Mouse (Mus musculus) MEL (cell line): Measurements from ENCODE around the gene Fam241a. TPM values are rescaled to one million over a fixed set of nuclear protein-coding genes. Genes with fewer than 3 reads are reported as not detected.
A peak's percentile ranks its signal among the peaks of the same experiment; 100 is the strongest.

Experiments
- DNase-seq: peaks from one replicate; pipeline ENCODE4 v3.0.0; 2011; ENCODE audit warnings: low read depth, low spot score
- H3K27ac ChIP-seq: 2 replicates; pipeline ENCODE4 v1.5.1; 2012; ENCODE audit warnings: low read depth, mild to moderate bottlenecking, control low read depth, low read length, moderate library complexity; ENCODE audit not compliant: control insufficient read depth
- H3K27me3 ChIP-seq, 2 experiments: fragments of 150-350 bp in 1 of 2; sonication (generic) in 1 of 2; 2 replicates each; pipeline ENCODE4 v1.6.1; 2012; ENCODE audit warnings: low read length in 2 of 2, mild to moderate bottlenecking in 2 of 2, improper control_type of control experiment in 1 of 2, moderate library complexity in 1 of 2; ENCODE audit not compliant: insufficient read depth in 2 of 2, control insufficient read depth in 1 of 2
- H3K36me3 ChIP-seq, 2 experiments: 2 replicates each; pipeline ENCODE4 v1.6.1; 2012 to 2014; ENCODE audit warnings: low read length in 2 of 2, improper control_type of control experiment in 1 of 2, inconsistent platforms in 1 of 2, mild to moderate bottlenecking in 1 of 2; ENCODE audit not compliant: insufficient read depth in 2 of 2, control insufficient read depth in 1 of 2
- H3K4me1 ChIP-seq, 2 experiments: fragments of 150-350 bp in 1 of 2; sonication (generic) in 1 of 2; 2 replicates each; pipeline ENCODE4 v1.6.1; 2012; ENCODE audit warnings: low read length in 2 of 2, improper control_type of control experiment in 1 of 2, mild to moderate bottlenecking in 1 of 2; ENCODE audit not compliant: insufficient read depth in 2 of 2, control insufficient read depth in 1 of 2
- H3K4me3 ChIP-seq, 2 experiments: fragments of 150-350 bp in 1 of 2; sonication (generic) in 1 of 2; 2 replicates each; pipeline ENCODE4 v1.5.1; 2012; ENCODE audit warnings: low read depth in 2 of 2, low read length in 2 of 2, mild to moderate bottlenecking in 2 of 2, moderate library complexity in 2 of 2, control low read depth in 1 of 2, improper control_type of control experiment in 1 of 2; ENCODE audit not compliant: control insufficient read depth in 1 of 2, insufficient read depth in 1 of 2
- H3K79me2 ChIP-seq: 2 replicates; pipeline ENCODE4 v1.6.1; 2012; ENCODE audit warnings: mild to moderate bottlenecking, low read length, moderate library complexity; ENCODE audit not compliant: control insufficient read depth, poor library complexity, insufficient read depth
- H3K9ac ChIP-seq: 2 replicates; pipeline ENCODE4 v1.6.1; 2012; ENCODE audit warnings: low read depth, mild to moderate bottlenecking, control low read depth, low read length, moderate library complexity; ENCODE audit not compliant: control insufficient read depth, poor library complexity, severe bottlenecking
- H3K9me3 ChIP-seq: fragments of 150-350 bp; sonication (generic); replicated peaks from 2 replicates; pipeline ENCODE4 v1.6.1; 2012; ENCODE audit warnings: mild to moderate bottlenecking, low read length, improper control_type of control experiment, moderate library complexity; ENCODE audit not compliant: insufficient read depth
- CHD2 ChIP-seq: IDR thresholded peaks from 2 replicates; pipeline ENCODE4 v1.6.1; 2011; ENCODE audit warnings: low read length, improper control_type of control experiment
- ELF1 ChIP-seq: IDR thresholded peaks from 2 replicates; pipeline ENCODE4 v1.6.1; 2014; ENCODE audit warnings: low read depth, mild to moderate bottlenecking, inconsistent platforms, low read length, improper control_type of control experiment, moderate library complexity
- GATA1 ChIP-seq: IDR thresholded peaks from 2 replicates; pipeline ENCODE4 v1.6.1; 2011; ENCODE audit warnings: low read depth, low read length, improper control_type of control experiment
- MXI1 ChIP-seq: IDR thresholded peaks from 2 replicates; pipeline ENCODE4 v1.6.1; 2011; ENCODE audit warnings: mild to moderate bottlenecking, low read depth, low read length, improper control_type of control experiment
- MYB ChIP-seq: IDR thresholded peaks from 2 replicates; pipeline ENCODE4 v1.6.1; 2011; ENCODE audit warnings: mild to moderate bottlenecking, low read depth, low read length, improper control_type of control experiment
- MYC ChIP-seq: IDR thresholded peaks from 2 replicates; pipeline ENCODE4 v1.6.1; 2011; ENCODE audit warnings: low read depth, mild to moderate bottlenecking, low read length, improper control_type of control experiment, moderate library complexity
- POLR2AphosphoS2 ChIP-seq: IDR thresholded peaks from 2 replicates; pipeline ENCODE4 v1.6.1; 2011; ENCODE audit warnings: low read length, improper control_type of control experiment
- RAD21 ChIP-seq: IDR thresholded peaks from 2 replicates; pipeline ENCODE4 v1.6.1; 2011; ENCODE audit warnings: mild to moderate bottlenecking, low read depth, low read length, improper control_type of control experiment
- TAL1 ChIP-seq: IDR thresholded peaks from 2 replicates; pipeline ENCODE4 v1.6.1; 2012; ENCODE audit warnings: mild to moderate bottlenecking, inconsistent platforms, low read length, moderate library complexity, mixed read lengths
- TBP ChIP-seq: IDR thresholded peaks from 2 replicates; pipeline ENCODE4 v1.8.0; 2011; ENCODE audit warnings: low read depth, low read length, improper control_type of control experiment
- polyA plus RNA-seq, 2 experiments: library from polyadenylated mRNA; stranded (reverse) in 1 of 2; unstranded in 1 of 2; fragments of >175 nt in 1 of 2; fragments of >200 nt in 1 of 2; gene quantifications; 2 replicates each; pipeline versions ENCODE4 v1.2.1 to v1.2.4; 2012; ENCODE audit warnings: low replicate concordance in 2 of 2, low read depth in 1 of 2; ENCODE audit not compliant: insufficient read length in 2 of 2, insufficient read depth in 1 of 2, missing spikeins in 1 of 2
- total RNA-seq: library from RNA; depleted of rRNA; stranded (reverse); fragments of 300-350 nt; gene quantifications from 2 replicates; pipeline ENCODE4 v1.2.3, GENCODE M21; 2012

Fam241a gene
- total and polyA plus RNA-seq, 3 experiments, result 30.2 to 32.0 TPM; not detected in 1

DNA sequence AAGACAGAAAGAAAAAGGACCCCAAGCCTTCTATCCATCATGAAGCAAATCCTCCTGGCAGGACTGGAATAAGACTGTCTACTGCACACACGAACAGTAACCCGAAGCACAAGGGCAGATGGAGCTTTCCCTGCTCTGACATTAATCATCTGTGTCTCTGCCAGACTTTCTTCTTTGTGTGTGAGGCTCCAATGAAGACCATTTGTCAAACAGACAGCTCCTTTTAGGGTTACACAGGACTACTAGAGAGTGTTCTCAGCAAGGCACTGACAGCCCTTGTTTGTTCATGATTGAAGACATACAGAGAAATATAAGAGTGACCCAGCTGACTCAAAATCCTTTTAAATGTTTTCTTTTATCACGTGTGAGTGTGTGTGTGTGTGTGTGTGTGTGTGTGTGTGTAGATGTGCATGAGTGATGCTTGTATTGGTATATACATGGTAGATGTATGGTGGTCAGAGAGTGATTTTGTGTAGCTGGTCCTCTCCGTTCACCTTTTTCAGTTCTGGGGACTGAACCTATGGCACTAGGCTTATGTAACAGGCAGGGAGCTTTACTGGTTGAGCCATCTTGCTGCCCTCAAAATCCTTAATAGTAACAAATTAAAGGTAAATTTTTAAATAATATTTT lies 21.8 kb downstream of the Fam241a start:
- H3K27ac ChIP-seq, result no peak overlapping the region
- peaks cover 2 to 16% of the 10 kb centered on the region in 2 experiments for H3K36me3 ChIP-seq
- no peak overlapping the region for H3K4me3 ChIP-seq
- H3K27me3 ChIP-seq, result no peaks in the 10 kb centered on the region
- no peak for TF ChIP-seq MYB
- TF ChIP-seq POLR2AphosphoS2, result peak; percentile 28; the same call in 1 of the 2 replicates
- TF ChIP-seq, all 39 proteins: peak for 1
- no peak for DNase-seq
- Histone ChIP-seq H3K79me2 (0 out of 2 replicates have a peak, but pooled peaks cover 4% of the 10 kb centered on the region), H3K9ac (no peak overlapping the region), H3K4me1 (no peaks in the 10 kb centered on the region), H3K9me3 (no peaks in the 10 kb centered on the region)

DNA sequence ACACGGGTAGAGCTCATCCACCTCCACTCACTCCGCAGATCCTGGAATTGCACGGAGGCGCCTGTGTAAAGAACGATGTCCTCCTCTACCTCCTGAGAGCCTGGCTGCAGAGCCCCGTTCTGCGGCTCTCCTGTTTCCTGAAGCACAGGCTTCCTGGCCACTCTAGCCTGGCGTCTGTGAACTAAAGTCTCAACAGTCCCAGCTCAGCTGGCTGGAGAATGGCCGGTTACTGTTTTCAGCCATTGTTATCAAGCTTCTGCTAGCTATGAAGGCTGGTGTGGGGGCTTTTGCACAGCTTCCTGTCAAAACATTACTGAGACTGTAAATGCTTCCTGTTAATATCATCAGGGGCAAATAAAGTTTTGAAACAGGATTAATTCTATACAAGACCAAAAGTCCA lies 24.5 kb downstream of the Fam241a start:
- TF ChIP-seq MYB (no peak), MXI1 (no peak), CHD2 (no peak), TBP (no peak), RAD21 (no peak), TAL1 (no peak)

DNA sequence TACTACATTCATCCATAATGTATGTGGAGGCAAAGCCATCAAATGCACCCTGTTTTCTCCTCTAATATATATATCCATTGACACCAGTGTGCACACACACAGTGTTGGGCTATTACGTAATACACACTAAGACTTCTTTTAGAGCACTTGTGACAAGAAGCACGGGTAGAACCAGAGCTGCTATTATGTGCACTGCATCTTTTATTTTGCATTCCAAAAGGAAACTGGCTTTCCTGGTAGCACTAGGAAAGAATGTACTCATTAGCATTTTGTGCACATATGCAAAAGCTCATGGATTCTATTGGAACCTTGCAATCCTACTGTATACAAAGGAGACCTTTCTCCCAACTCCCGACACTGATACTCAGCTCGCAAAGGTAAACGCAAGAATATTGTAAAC lies 27.2 kb downstream of the Fam241a start:
- Histone ChIP-seq H3K4me1 (no peaks in the 10 kb centered on the region), H3K27ac (no peak overlapping the region), H3K4me3 (no peak overlapping the region), H3K9ac (no peak overlapping the region), H3K36me3 (peaks cover 0 to 10% of the 10 kb centered on the region in 2 experiments; a peak in 2 of 4 replicates), H3K79me2 (0 out of 2 replicates have a peak, but pooled peaks cover 2% of the 10 kb centered on the region), H3K9me3 (no peaks in the 10 kb centered on the region), H3K27me3 (no peaks in the 10 kb centered on the region)
- no peak for TF ChIP-seq GATA1
- TF ChIP-seq ELF1, result no peak
- TF ChIP-seq MYC, result no peak
- TF ChIP-seq CHD2, result no peak
- no peak for DNase-seq

More for the DNA sequence above, 24.5 kb downstream of the Fam241a start:
- no peak for DNase-seq
- Histone ChIP-seq H3K4me3 (no peak overlapping the region), H3K27ac (no peak overlapping the region), H3K9ac (no peak overlapping the region), H3K36me3 (peaks cover 0 to 13% of the 10 kb centered on the region in 2 experiments; a peak in 2 of 4 replicates), H3K27me3 (no peaks in the 10 kb centered on the region), H3K4me1 (no peaks in the 10 kb centered on the region), H3K9me3 (no peaks in the 10 kb centered on the region), H3K79me2 (0 out of 2 replicates have a peak, but pooled peaks cover 4% of the 10 kb centered on the region)
